Mouse (Mus musculus): ENCODE data around the gene Chchd3.
A peak's percentile ranks its signal among the peaks of the same experiment; 100 is the strongest.

The Chchd3 gene

GRCm38 (mm10) chr6:32801776-32802175 lies 258.3 kb downstream of the Chchd3 start:
- Histone ChIP-seq H3K4me3 (replicated peaks; ENCODE audit: low read length) (no peak overlapping the region), H3K27me3 (ENCODE audit: insufficient read depth, low read length) (no peaks in the 10 kb centered on the region), H3K9me3 (ENCODE audit: low read length) (peaks cover 7% of the 10 kb centered on the region), H3K4me1 (replicated peaks; ENCODE audit: low read depth, low read length) (peaks cover 23% of the 10 kb centered on the region), H3K36me3 (ENCODE audit: insufficient read depth, low read length) (peaks cover 20% of the 10 kb centered on the region)
- TF ChIP-seq CTCF (conservative IDR thresholded peaks at IDR 0.05; ENCODE audit: low read length), result no peak
- no peak for TF ChIP-seq NANOG (IDR thresholded peaks at IDR 0.05; ENCODE audit: borderline replicate concordance, low read length)
- no peak for TF ChIP-seq POU5F1 (IDR thresholded peaks at IDR 0.05; ENCODE audit: borderline replicate concordance, low read length)

DNA sequence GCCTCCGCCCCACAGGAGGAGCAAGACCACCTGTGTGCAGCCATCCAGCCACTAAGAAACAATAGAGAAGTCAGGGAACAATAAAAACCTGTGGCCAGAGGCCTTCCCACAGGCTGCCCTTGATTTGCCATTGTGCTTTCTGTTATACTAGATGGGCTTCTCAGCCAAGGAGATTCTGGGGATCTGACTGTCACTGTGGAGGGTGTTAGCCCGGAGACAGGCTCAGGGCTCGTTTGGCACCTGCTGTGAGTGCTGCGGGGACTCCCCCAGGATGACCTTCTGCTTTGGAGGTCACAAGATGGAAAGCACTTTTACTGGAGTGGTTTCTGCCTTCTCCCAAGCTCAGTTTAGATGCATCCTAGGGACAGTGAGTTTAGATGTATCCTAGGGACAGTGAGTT lies 262.5 kb downstream of the Chchd3 start:
- no peaks in the 10 kb centered on the region for H3K27me3 ChIP-seq (ENCODE audit: insufficient read depth, low read length)
- TF ChIP-seq NANOG (IDR thresholded peaks at IDR 0.05; ENCODE audit: borderline replicate concordance, low read length) (peak; percentile 68), CTCF (conservative IDR thresholded peaks at IDR 0.05; ENCODE audit: low read length) (no peak)
- peaks cover 62% of the 10 kb centered on the region for H3K4me1 ChIP-seq (replicated peaks; ENCODE audit: low read depth, low read length)
- peaks cover 12% of the 10 kb centered on the region for H3K36me3 ChIP-seq (ENCODE audit: insufficient read depth, low read length)
- peak overlapping the region; percentile 20; the same call in 1 of the 2 replicates for H3K4me3 ChIP-seq (replicated peaks; ENCODE audit: low read length)
- peaks cover 7% of the 10 kb centered on the region for H3K9me3 ChIP-seq (ENCODE audit: low read length)

DNA sequence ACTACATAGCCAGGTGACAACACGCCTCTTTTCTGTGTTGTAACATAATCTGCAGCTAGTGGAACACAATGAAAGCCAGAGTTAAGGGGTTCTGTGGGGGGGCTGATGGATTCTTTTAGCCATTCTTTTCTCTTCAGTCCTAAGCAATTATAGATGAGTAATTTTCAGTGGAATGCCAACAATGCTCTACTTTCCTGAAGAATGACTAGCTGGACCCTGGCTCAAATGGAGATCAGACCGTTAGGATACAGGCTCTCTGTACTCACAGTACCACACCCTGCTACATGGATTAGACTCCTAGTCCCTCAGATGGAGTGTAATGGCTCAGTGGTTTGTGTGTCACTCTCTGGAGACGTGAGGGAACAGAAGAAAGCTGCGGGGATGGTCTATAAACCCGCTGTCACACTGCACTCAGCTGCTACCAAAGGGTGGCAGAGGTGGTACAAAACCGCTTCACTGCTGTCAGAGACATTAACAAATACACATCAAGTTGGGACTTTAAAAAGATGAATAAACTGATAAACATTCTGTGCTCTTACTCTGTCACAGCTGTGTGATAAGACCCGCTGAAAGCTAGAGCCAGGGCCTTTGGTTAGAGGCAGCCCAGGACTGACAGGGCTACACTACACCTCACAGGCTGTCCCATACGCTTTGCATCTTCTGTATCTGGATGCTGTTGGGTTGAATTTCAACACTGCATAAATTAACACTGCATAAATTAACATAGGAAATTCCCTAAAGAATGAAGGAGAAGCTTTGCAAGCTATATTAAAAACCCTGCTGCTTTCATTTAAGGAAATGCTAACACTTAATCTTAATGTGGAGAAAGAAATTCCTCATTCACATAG lies 264.2 kb downstream of the Chchd3 start:
- no peaks in the 10 kb centered on the region for H3K27me3 ChIP-seq (ENCODE audit: insufficient read depth, low read length)
- TF ChIP-seq CTCF (conservative IDR thresholded peaks at IDR 0.05; ENCODE audit: low read length), result no peak
- no peak for TF ChIP-seq NANOG (IDR thresholded peaks at IDR 0.05; ENCODE audit: borderline replicate concordance, low read length)
- H3K36me3 ChIP-seq (ENCODE audit: insufficient read depth, low read length), result peaks cover 19% of the 10 kb centered on the region
- peaks cover 7% of the 10 kb centered on the region for H3K9me3 ChIP-seq (ENCODE audit: low read length)
- no peak overlapping the region for H3K4me3 ChIP-seq (replicated peaks; ENCODE audit: low read length)
- peaks cover 62% of the 10 kb centered on the region for H3K4me1 ChIP-seq (replicated peaks; ENCODE audit: low read depth, low read length)

GRCm38 (mm10) chr6:32793575-32793974 lies 266.5 kb downstream of the Chchd3 start:
- no peaks in the 10 kb centered on the region for H3K27me3 ChIP-seq (ENCODE audit: insufficient read depth, low read length)
- no peak overlapping the region for H3K4me3 ChIP-seq (replicated peaks; ENCODE audit: low read length)
- H3K9me3 ChIP-seq (ENCODE audit: low read length), result no peaks in the 10 kb centered on the region
- H3K36me3 ChIP-seq (ENCODE audit: insufficient read depth, low read length), result peaks cover 33% of the 10 kb centered on the region
- H3K4me1 ChIP-seq (replicated peaks; ENCODE audit: low read depth, low read length), result peaks cover 58% of the 10 kb centered on the region
- no peak for TF ChIP-seq NANOG (IDR thresholded peaks at IDR 0.05; ENCODE audit: borderline replicate concordance, low read length)
- no peak for TF ChIP-seq POU5F1 (IDR thresholded peaks at IDR 0.05; ENCODE audit: borderline replicate concordance, low read length)
- no peak for TF ChIP-seq CTCF (conservative IDR thresholded peaks at IDR 0.05; ENCODE audit: low read length)

GRCm38 (mm10) chr6:32793163-32793562 lies 266.9 kb downstream of the Chchd3 start:
- no peaks in the 10 kb centered on the region for H3K9me3 ChIP-seq (ENCODE audit: low read length)
- TF ChIP-seq NANOG (IDR thresholded peaks at IDR 0.05; ENCODE audit: borderline replicate concordance, low read length) (no peak), CTCF (conservative IDR thresholded peaks at IDR 0.05; ENCODE audit: low read length) (no peak), POU5F1 (IDR thresholded peaks at IDR 0.05; ENCODE audit: borderline replicate concordance, low read length) (no peak)
- no peak overlapping the region for H3K4me3 ChIP-seq (replicated peaks; ENCODE audit: low read length)
- H3K36me3 ChIP-seq (ENCODE audit: insufficient read depth, low read length), result peaks cover 33% of the 10 kb centered on the region
- H3K27me3 ChIP-seq (ENCODE audit: insufficient read depth, low read length), result no peaks in the 10 kb centered on the region
- peaks cover 57% of the 10 kb centered on the region for H3K4me1 ChIP-seq (replicated peaks; ENCODE audit: low read depth, low read length)

GRCm38 (mm10) chr6:32790487-32790886 lies 269.6 kb downstream of the Chchd3 start:
- TF ChIP-seq CTCF (conservative IDR thresholded peaks at IDR 0.05; ENCODE audit: low read length) (no peak), NANOG (IDR thresholded peaks at IDR 0.05; ENCODE audit: borderline replicate concordance, low read length) (no peak), POU5F1 (IDR thresholded peaks at IDR 0.05; ENCODE audit: borderline replicate concordance, low read length) (no peak)
- no peaks in the 10 kb centered on the region for H3K27me3 ChIP-seq (ENCODE audit: insufficient read depth, low read length)
- H3K4me3 ChIP-seq (replicated peaks; ENCODE audit: low read length), result no peak overlapping the region
- no peaks in the 10 kb centered on the region for H3K9me3 ChIP-seq (ENCODE audit: low read length)
- peaks cover 59% of the 10 kb centered on the region for H3K4me1 ChIP-seq (replicated peaks; ENCODE audit: low read depth, low read length)
- peaks cover 33% of the 10 kb centered on the region for H3K36me3 ChIP-seq (ENCODE audit: insufficient read depth, low read length)

- 0 out of 2 replicates have a peak, but pooled peaks have one; percentile 40 for TF ChIP-seq NANOG (IDR thresholded peaks at IDR 0.05; ENCODE audit: borderline replicate concordance, low read length)
- TF ChIP-seq CTCF (conservative IDR thresholded peaks at IDR 0.05; ENCODE audit: low read length), result no peak
- TF ChIP-seq POU5F1 (IDR thresholded peaks at IDR 0.05; ENCODE audit: borderline replicate concordance, low read length), result peak; percentile 57; the same call in 1 of the 2 replicates
- 0 out of 2 replicates have a peak overlapping the region, but pooled peaks have one; percentile 0 for H3K4me3 ChIP-seq (replicated peaks; ENCODE audit: low read length)
- peaks cover 9% of the 10 kb centered on the region; the same call in 1 of the 2 replicates for H3K9me3 ChIP-seq (ENCODE audit: low read length)
- H3K36me3 ChIP-seq (ENCODE audit: insufficient read depth, low read length), result peaks cover 26% of the 10 kb centered on the region
- no peaks in the 10 kb centered on the region for H3K27me3 ChIP-seq (ENCODE audit: insufficient read depth, low read length)
- H3K4me1 ChIP-seq (replicated peaks; ENCODE audit: low read depth, low read length), result peaks cover 44% of the 10 kb centered on the region
Observed at GRCm38 (mm10) chr6:32787399-32787798, 272.7 kb downstream of the Chchd3 start.

DNA sequence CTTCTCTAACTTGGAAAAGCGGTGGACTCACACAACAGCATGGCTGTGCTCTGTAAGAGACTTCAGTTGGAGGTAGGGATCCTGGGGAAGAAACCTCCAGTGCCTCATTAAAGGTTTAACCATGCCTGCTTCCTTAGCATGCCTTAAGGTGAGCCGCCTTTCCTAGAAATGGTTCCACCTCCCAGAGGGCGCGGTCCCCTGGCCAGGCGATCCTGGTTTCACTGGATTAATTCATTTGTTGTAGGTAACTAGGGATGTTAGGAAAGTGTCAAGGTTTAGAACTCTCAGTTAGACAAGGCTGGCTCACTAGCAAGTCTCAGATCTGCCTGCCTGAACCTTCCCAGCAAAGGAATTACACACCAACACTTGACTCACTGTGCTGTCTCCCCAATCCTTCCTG lies 273.9 kb downstream of the Chchd3 start:
- peaks cover 9% of the 10 kb centered on the region; the same call in 1 of the 2 replicates for H3K9me3 ChIP-seq (ENCODE audit: low read length)
- TF ChIP-seq CTCF (conservative IDR thresholded peaks at IDR 0.05; ENCODE audit: low read length) (no peak), NANOG (IDR thresholded peaks at IDR 0.05; ENCODE audit: borderline replicate concordance, low read length) (no peak), POU5F1 (IDR thresholded peaks at IDR 0.05; ENCODE audit: borderline replicate concordance, low read length) (no peak)
- H3K4me3 ChIP-seq (replicated peaks; ENCODE audit: low read length), result no peak overlapping the region
- no peaks in the 10 kb centered on the region for H3K27me3 ChIP-seq (ENCODE audit: insufficient read depth, low read length)
- peaks cover 45% of the 10 kb centered on the region for H3K4me1 ChIP-seq (replicated peaks; ENCODE audit: low read depth, low read length)
- peaks cover 17% of the 10 kb centered on the region for H3K36me3 ChIP-seq (ENCODE audit: insufficient read depth, low read length)
